Comparison of ENCODE assay signal across 22 mouse cellular contexts in the genomic region with DNA sequence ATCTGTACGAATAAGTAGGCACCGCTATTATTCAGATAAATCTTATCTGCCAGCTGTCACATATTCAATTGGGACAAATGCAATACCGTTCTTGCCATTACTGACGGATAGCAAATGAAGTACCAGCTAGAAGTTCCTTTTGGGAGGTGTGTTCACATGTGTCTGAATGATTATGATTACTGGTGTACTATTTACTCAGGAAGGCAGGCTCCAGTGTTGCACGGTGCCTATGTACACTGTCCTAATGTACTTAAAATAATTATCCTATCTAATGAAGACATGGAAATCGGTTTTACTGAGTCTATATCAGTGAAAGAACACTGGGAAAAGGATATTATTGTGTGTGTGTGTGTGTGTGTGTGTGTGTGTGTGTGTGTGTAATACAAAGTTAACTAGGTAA.
A peak's percentile ranks its signal among the peaks of the same experiment; 100 is the strongest.
DNase-seq lines count a peak whose midpoint lies in the region; ATAC-seq and TF ChIP-seq lines count a peak whose summit lies in the region.
"Had no signal": no experiment of that assay in that cellular context is flagged by ENCODE, and none has a peak within 500 bp of the region (broad histone marks: within the 10 kb centered on the region; RNA-seq: fewer than 3 reads in every experiment).

No protein-coding gene starts in this region.

- no peak overlapping the region for H3K27ac ChIP-seq in kidney, embryonic 14.5 days (ENCODE audit: low read depth, low read length)
- no peak overlapping the region for H3K27ac ChIP-seq in lung, embryonic 14.5 days (ENCODE audit: low read depth)
- no peak overlapping the region for H3K27ac ChIP-seq in lung, postnatal 0 days (ENCODE audit: low read length)
- no peak overlapping the region for H3K27ac ChIP-seq in neural tube, embryonic 14.5 days (ENCODE audit: low read depth, low read length)
- no peak overlapping the region for H3K27ac ChIP-seq in neural tube, embryonic 15.5 days (replicated peaks)
- no peak overlapping the region for H3K27ac ChIP-seq in midbrain, embryonic 16.5 days (ENCODE audit: low read length)
- H3K27ac ChIP-seq: embryonic facial prominence, embryonic 12.5 days; forebrain, embryonic 15.5 days; heart, embryonic 10.5 days had no signal

- no peak overlapping the region for H3K9ac ChIP-seq in kidney, embryonic 14.5 days (ENCODE audit: low read depth, low read length)
- H3K9ac ChIP-seq in lung, embryonic 14.5 days: no peak overlapping the region
- no peak overlapping the region for H3K9ac ChIP-seq in lung, postnatal 0 days (replicated peaks; ENCODE audit: low read depth)
- H3K9ac ChIP-seq in neural tube, embryonic 14.5 days (replicated peaks; ENCODE audit: low read depth, low read length): no peak overlapping the region
- no peak overlapping the region for H3K9ac ChIP-seq in neural tube, embryonic 15.5 days (replicated peaks)
- H3K9ac ChIP-seq in midbrain, embryonic 16.5 days (ENCODE audit: low read depth, low read length): no peak overlapping the region
- H3K9ac ChIP-seq: embryonic facial prominence, embryonic 12.5 days; forebrain, embryonic 15.5 days had no signal

- no peak for TF ChIP-seq CTCF in lung, embryonic 14.5 days (IDR thresholded peaks at IDR 0.05; ENCODE audit: low read depth)
- TF ChIP-seq CTCF in lung, postnatal 0 days (IDR thresholded peaks at IDR 0.05): no peak

- no peak overlapping the region for H3K4me2 ChIP-seq in kidney, embryonic 14.5 days (replicated peaks; ENCODE audit: low read depth, low read length)
- 0 out of 2 replicates have a peak overlapping the region, but pooled peaks have one; percentile 3 for H3K4me2 ChIP-seq in lung, embryonic 14.5 days
- no peak overlapping the region for H3K4me2 ChIP-seq in lung, postnatal 0 days (replicated peaks; ENCODE audit: low read depth, low read length)
- H3K4me2 ChIP-seq in neural tube, embryonic 14.5 days (ENCODE audit: low read depth, low read length): no peak overlapping the region
- H3K4me2 ChIP-seq in neural tube, embryonic 15.5 days: no peak overlapping the region
- peak overlapping the region; percentile 25 for H3K4me2 ChIP-seq in midbrain, embryonic 16.5 days (ENCODE audit: low read length)
- H3K4me2 ChIP-seq: embryonic facial prominence, embryonic 12.5 days; forebrain, embryonic 15.5 days had no signal

- no peak for TF ChIP-seq EP300 in lung, postnatal 0 days (IDR thresholded peaks at IDR 0.05)

- no peaks in the 10 kb centered on the region for H3K4me1 ChIP-seq in kidney, embryonic 14.5 days (ENCODE audit: control insufficient read depth, insufficient read depth, low read length)
- no peaks in the 10 kb centered on the region for H3K4me1 ChIP-seq in lung, embryonic 14.5 days (ENCODE audit: insufficient read depth)
- H3K4me1 ChIP-seq in lung, postnatal 0 days (ENCODE audit: insufficient read depth, low read depth, low read length): no peaks in the 10 kb centered on the region
- H3K4me1 ChIP-seq in neural tube, embryonic 14.5 days (ENCODE audit: control insufficient read depth, insufficient read depth, low read length): no peaks in the 10 kb centered on the region
- no peaks in the 10 kb centered on the region for H3K4me1 ChIP-seq in neural tube, embryonic 15.5 days
- H3K4me1 ChIP-seq in midbrain, embryonic 16.5 days (ENCODE audit: control insufficient read depth, insufficient read depth, low read length): peaks cover 5% of the 10 kb centered on the region; the same call in 1 of the 2 replicates
- H3K4me1 ChIP-seq: embryonic facial prominence, embryonic 12.5 days; forebrain, embryonic 15.5 days; heart, embryonic 10.5 days had no signal

- H3K4me3 ChIP-seq in kidney, embryonic 14.5 days (ENCODE audit: low read length): no peak overlapping the region
- no peak overlapping the region for H3K4me3 ChIP-seq in lung, embryonic 14.5 days (ENCODE audit: low read depth, low read length)
- H3K4me3 ChIP-seq in lung, postnatal 0 days (ENCODE audit: low read depth, low read length): no peak overlapping the region
- no peak overlapping the region for H3K4me3 ChIP-seq in neural tube, embryonic 14.5 days (ENCODE audit: low read depth, low read length)
- no peak overlapping the region for H3K4me3 ChIP-seq in neural tube, embryonic 15.5 days (replicated peaks)
- no peak overlapping the region for H3K4me3 ChIP-seq in midbrain, embryonic 16.5 days (ENCODE audit: low read depth, low read length)
- H3K4me3 ChIP-seq: embryonic facial prominence, embryonic 12.5 days; forebrain, embryonic 15.5 days; heart, embryonic 10.5 days had no signal

- 0 out of 2 replicates have a peak, but pooled peaks cover 3% of the 10 kb centered on the region for H3K36me3 ChIP-seq in kidney, embryonic 14.5 days (ENCODE audit: control insufficient read depth, insufficient read depth, low read length)
- no peaks in the 10 kb centered on the region for H3K36me3 ChIP-seq in lung, embryonic 14.5 days (ENCODE audit: insufficient read depth)
- no peaks in the 10 kb centered on the region for H3K36me3 ChIP-seq in lung, postnatal 0 days (ENCODE audit: insufficient read depth, low read length)
- H3K36me3 ChIP-seq in neural tube, embryonic 14.5 days (ENCODE audit: control insufficient read depth, insufficient read depth, low read length): no peaks in the 10 kb centered on the region
- 0 out of 2 replicates have a peak, but pooled peaks cover 2% of the 10 kb centered on the region for H3K36me3 ChIP-seq in neural tube, embryonic 15.5 days
- H3K36me3 ChIP-seq in midbrain, embryonic 16.5 days (ENCODE audit: control insufficient read depth, insufficient read depth, low read length): no peaks in the 10 kb centered on the region
- H3K36me3 ChIP-seq: embryonic facial prominence, embryonic 12.5 days; forebrain, embryonic 15.5 days had no signal

- no peak for DNase-seq in kidney, adult 18-20 months
- DNase-seq in lung, embryonic 14.5 days: no peak
- DNase-seq in lung, postnatal 0 days (ENCODE audit: low spot score): no peak
- DNase-seq in gastrocnemius, postnatal 4 days (ENCODE audit: low spot score in 2 of 2): no peak
- DNase-seq: adrenal gland, postnatal 14 days; cerebellum, adult 11-12 months; cerebellum, adult 9-10 months; cerebellum, postnatal 25 days; gastrocnemius, postnatal 36 days; heart, adult 18-20 months; heart, postnatal 10 days; heart, postnatal 4 days had no signal

- WGBS in kidney, embryonic 14.5 days: 59% methylated on average over 6 of the region's 6 CpGs
- WGBS in lung, embryonic 14.5 days: 51% methylated on average over 6 of the region's 6 CpGs
- 52% methylated on average over 6 of the region's 6 CpGs for WGBS in lung, postnatal 0 days
- 65% methylated on average over 6 of the region's 6 CpGs for WGBS in neural tube, embryonic 14.5 days
- WGBS in neural tube, embryonic 15.5 days: 64% methylated on average over 6 of the region's 6 CpGs
- WGBS in midbrain, embryonic 16.5 days: 60% methylated on average over 6 of the region's 6 CpGs

- no peaks in the 10 kb centered on the region for H3K9me3 ChIP-seq in kidney, embryonic 14.5 days (ENCODE audit: control insufficient read depth, low read length)
- no peaks in the 10 kb centered on the region for H3K9me3 ChIP-seq in lung, embryonic 14.5 days (ENCODE audit: low read depth, low read length)
- H3K9me3 ChIP-seq in lung, postnatal 0 days (ENCODE audit: low read length): no peaks in the 10 kb centered on the region
- no peaks in the 10 kb centered on the region for H3K9me3 ChIP-seq in neural tube, embryonic 14.5 days (ENCODE audit: control insufficient read depth, low read length)
- no peaks in the 10 kb centered on the region for H3K9me3 ChIP-seq in neural tube, embryonic 15.5 days (replicated peaks)
- no peaks in the 10 kb centered on the region for H3K9me3 ChIP-seq in midbrain, embryonic 16.5 days (replicated peaks; ENCODE audit: control insufficient read depth, low read length, poor library complexity, severe bottlenecking)
- H3K9me3 ChIP-seq: embryonic facial prominence, embryonic 12.5 days; forebrain, embryonic 15.5 days; heart, embryonic 10.5 days had no signal

- no peaks in the 10 kb centered on the region for H3K27me3 ChIP-seq in kidney, embryonic 14.5 days (ENCODE audit: control insufficient read depth, insufficient read depth, low read length)
- H3K27me3 ChIP-seq in lung, embryonic 14.5 days (ENCODE audit: insufficient read depth, low read length): no peaks in the 10 kb centered on the region
- no peaks in the 10 kb centered on the region for H3K27me3 ChIP-seq in lung, postnatal 0 days (replicated peaks; ENCODE audit: insufficient read depth, low read length)
- H3K27me3 ChIP-seq in neural tube, embryonic 14.5 days (ENCODE audit: control insufficient read depth, insufficient read depth, low read length): no peaks in the 10 kb centered on the region
- no peaks in the 10 kb centered on the region for H3K27me3 ChIP-seq in neural tube, embryonic 15.5 days (replicated peaks)
- no peaks in the 10 kb centered on the region for H3K27me3 ChIP-seq in midbrain, embryonic 16.5 days (ENCODE audit: control insufficient read depth, insufficient read depth, low read depth, low read length)
- H3K27me3 ChIP-seq: CH12.LX; embryonic facial prominence, embryonic 12.5 days; forebrain, embryonic 15.5 days; Patski had no signal

- ATAC-seq in kidney, embryonic 14.5 days (ENCODE audit: low FRiP score, low TSS enrichment): peak; percentile 22; the same call in 1 of the 2 replicates
- no peak for ATAC-seq in lung, embryonic 14.5 days (ENCODE audit: insufficient read depth)
- ATAC-seq in lung, postnatal 0 days: no peak
- ATAC-seq in neural tube, embryonic 14.5 days (ENCODE audit: low read depth): peak; percentile 38; the same call in 1 of the 2 replicates
- ATAC-seq in neural tube, embryonic 15.5 days (ENCODE audit: low FRiP score): no peak
- peak; percentile 56; the same call in 1 of the 2 replicates for ATAC-seq in midbrain, embryonic 16.5 days
- ATAC-seq: activated CD4-positive, CD25-positive, alpha-beta regulatory T cell, adult 4 months; forebrain, embryonic 15.5 days; Patski had no signal

Comparison
In these comparisons a context has a peak if more than half of its experiments do, and no peak if none do; other contexts are left out.
1. ATAC-seq: peak in kidney, embryonic 14.5 days (single experiment), neural tube, embryonic 14.5 days (single experiment) and midbrain, embryonic 16.5 days (single experiment); none in lung, embryonic 14.5 days (single experiment), lung, postnatal 0 days (single experiment) and neural tube, embryonic 15.5 days (single experiment).
2. H3K4me2 ChIP-seq: peak in lung, embryonic 14.5 days (single experiment) and midbrain, embryonic 16.5 days (single experiment); none in kidney, embryonic 14.5 days (single experiment), lung, postnatal 0 days (single experiment), neural tube, embryonic 14.5 days (single experiment) and neural tube, embryonic 15.5 days (single experiment).